Mouse (Mus musculus) heart, postnatal 4 days (tissue): ENCODE data around the gene Epb41l5. TPM values are rescaled to one million over a fixed set of nuclear protein-coding genes. Genes with fewer than 3 reads are reported as not detected.
A peak's percentile ranks its signal among the peaks of the same experiment; 100 is the strongest.

ENCODE experiments used
- DNase-seq: peaks from one replicate; pipeline ENCODE4 v3.0.0; 2021
- total RNA-seq, 2 experiments: library from RNA; stranded (reverse); gene quantifications; 2 replicates each; pipeline ENCODE4 v1.2.3; 2021

Gene Epb41l5
- total RNA-seq, 2 experiments from 2014 or later = 5.5 to 7.9 TPM

DNA sequence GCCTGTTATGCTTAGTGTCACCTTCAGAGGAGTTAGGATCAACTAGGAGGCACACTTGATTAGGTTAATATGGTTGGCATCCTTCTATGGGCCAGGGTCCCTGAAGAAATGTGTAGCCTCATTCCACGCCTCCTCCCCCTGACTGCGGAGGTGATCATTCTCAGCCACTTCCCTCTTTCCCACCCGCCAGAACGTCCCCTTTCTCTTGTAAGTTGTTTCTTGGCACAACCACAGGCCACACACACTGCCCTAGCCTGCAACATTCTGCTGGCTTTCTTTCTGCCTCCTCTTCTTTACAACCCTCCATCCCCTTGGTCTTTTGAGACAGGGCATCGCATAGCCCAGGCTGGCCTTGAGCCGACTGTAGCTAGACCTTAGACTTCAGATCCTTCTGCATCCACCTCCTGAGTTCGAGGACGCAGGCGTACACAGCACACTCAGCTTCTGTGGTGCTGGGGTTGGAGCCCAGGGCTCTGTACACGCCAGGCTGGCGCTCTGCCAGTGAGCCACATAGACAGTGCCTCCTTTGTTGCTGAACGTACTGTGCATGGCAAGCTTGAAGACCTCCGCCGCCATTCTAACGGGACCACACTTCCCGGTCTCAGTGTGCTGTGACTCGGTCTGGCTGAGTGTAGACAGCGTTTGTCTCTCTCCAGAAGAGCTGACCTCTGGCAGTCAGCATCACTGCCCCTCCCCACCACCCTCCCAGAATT, 115.6 kb downstream of the Epb41l5 start:
- no peak for DNase-seq

DNA sequence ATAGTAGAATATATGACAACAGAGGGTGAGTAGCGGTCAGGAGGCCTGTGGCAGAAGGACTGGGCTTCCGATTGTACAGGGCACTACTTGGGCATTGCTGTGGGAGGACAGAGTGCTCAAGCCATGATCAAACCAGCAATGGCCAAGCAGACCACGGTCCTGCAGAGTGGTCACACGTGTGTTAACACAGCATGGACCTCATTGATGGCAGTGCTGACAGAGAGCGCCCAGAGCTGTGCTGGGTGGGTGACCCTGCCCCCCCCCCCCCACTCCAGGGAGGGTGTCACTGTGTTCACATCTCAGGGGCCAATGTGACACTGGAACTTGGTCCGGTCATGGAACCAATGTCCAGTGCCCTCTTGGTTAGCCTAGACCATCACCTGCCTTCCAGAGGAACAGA, 116.6 kb downstream of the Epb41l5 start:
- DNase-seq = no peak

DNA sequence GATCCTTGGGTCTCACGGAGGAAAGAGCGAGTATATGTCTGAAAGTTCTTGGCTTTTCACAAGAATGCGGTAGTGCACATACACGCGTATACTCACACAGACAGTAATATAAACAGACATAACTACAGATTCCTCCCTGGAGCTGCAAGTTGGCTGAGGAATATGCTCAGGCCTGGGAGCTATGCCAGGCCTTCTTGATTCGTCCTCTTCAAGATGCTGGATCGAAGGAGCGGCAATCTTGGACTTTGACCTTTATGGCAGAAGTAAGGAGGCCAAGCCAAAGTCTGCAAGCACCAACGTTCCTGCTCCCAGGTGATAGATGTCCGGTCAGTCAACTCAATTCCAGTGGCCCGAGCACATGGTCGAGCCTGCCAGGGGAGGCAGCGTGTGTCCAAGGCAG, 117.9 kb downstream of the Epb41l5 start:
- DNase-seq = no peak

DNA sequence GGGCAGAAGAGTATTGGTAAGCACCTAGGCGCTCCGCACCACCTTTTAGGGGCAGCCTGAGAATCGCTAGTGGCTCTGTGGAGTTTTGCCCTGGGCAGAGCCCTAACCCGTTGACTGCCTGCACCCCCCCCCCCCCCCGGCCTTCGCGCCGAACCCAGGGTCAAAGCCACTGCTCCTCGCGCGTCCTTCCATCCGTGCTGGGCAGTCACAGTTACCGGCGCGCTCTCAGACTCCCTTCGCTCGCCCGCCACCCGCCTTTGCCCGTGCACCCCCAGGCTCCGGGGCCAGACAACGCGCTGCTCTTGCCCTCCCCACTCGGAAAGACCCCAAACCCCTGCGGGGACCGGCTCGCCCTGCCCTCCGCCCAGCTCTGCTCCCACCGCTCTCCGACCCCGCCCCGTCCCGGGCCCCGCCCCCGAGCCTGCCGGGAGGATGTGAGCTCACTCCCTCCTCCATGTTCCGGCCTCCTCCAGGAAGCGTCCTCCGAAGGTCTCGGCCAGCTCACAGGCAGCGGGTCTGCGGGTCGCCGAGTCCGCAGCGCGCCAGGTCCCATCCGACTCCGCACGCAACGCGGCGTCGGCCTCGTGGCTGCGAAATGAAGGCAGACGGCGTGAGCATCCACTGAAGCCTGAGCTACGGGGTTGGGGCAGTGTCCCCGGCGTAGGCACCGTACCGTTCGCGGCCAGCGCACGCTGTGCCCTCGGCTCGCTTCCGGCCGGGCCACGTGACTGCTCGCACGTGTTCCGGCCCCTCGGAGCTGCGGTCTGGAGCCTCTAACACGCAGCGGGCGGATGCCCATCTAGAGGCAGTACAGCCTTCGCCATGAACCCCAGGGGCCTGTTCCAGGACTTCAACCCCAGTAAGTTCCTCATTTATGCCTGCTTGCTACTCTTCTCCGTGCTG, 122.9 kb downstream of the Epb41l5 start, which contains the start of gene Tmem185b:
TSS of gene Tmem185b (plus strand) at position 472 of the 903 bp plus-strand sequence.
- peak; percentile 96 for DNase-seq

DNA sequence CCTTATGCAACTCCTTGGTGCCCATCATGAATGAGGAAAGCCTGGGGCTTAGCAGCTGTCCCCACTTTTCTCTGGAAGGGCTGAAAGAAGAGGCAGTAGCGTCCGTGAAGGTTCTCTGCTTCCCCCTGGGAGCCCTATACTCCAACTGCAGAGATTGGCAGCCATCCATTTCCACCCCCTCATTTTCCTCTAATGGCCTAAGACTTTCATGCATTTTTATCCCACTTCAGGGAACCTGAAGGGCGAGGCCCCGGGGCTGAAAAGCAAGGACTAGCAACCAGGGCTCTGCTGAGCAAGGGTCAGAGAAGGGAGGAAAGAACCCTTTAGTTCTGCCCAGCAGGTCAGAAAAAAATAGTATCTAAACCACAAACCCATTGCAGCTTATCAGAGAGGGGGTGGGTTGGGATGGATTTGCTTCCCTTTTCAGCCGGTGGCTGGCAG, 123.8 kb downstream of the Epb41l5 start:
- peak; percentile 73 for DNase-seq

DNA sequence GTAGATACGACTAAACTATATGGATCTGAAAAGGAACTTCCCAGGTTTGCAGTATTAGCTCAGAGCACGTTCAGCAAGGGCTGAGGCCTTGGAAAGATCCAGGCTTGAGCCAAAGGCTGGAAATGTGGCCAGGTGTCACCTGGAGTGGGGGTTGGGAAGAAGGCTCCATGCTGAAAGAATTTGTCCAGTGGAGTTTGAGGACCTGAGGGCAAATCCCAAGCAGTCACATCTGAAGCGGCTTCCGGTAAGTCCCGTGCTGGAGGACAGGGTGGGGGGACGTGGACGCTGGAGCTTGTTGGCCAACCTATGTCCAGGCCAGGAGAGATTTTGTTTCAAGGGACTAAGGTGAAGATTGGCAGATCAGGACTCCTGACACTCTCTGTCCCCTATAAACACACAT, 125.0 kb downstream of the Epb41l5 start:
- DNase-seq = no peak

DNA sequence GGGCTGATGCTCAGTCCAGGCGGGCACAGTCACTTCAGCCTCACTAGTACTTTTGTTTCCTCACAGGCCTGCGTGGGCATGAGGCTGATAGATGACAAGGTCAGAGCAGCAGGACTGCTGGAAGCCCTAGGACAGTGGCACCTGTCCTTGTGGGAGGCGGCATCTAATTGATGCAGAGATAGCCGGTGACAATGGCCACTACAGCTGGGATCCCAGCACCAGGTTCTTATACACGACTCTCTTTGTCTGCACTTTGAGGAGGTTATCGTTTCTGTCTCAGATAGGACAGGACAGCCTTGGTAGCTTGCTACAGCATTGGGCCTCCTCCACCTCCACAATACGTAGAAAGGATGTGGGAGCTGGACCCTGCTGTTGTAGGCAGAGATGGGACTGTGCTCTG, 125.4 kb downstream of the Epb41l5 start:
- no peak for DNase-seq

DNA sequence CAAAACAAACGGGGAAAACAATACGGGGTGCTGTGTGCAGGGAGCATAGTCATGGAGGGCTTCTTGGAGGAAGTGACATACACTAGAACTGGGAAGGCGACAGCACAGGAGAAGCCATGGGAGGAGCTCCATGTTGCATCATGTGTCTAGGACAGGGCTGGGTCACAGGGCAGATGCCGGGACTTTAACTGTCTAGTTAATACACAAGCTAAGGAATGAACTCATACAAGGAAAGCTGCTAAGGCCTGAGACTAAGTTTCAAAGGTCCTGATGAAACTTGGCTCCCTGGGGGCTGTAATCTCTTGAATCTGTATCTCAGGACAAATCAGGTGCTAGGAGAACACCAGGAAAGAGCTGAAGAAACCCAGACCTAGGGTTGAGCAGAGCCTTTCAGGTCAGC, 126.1 kb downstream of the Epb41l5 start:
- DNase-seq = no peak

DNA sequence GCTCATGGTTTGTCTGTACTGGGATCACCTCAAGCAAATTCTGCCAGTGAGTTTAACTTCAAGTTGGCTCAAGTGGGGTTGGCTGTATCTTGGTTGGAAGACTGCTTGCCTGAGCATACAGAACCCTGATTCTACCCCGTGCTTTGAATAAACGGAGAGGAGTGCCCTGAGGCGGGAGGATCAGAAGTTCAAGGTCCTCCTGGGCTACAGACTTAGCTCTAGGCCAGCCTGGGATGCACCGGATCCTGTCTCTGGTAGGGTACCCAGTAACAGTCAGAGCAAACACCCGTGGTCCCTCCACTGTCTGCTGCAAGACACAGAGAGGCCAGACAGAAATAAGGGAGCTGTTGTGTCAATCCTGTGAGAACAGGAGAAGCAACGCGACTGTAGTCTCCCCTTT, 127.1 kb downstream of the Epb41l5 start:
- DNase-seq = no peak

DNA sequence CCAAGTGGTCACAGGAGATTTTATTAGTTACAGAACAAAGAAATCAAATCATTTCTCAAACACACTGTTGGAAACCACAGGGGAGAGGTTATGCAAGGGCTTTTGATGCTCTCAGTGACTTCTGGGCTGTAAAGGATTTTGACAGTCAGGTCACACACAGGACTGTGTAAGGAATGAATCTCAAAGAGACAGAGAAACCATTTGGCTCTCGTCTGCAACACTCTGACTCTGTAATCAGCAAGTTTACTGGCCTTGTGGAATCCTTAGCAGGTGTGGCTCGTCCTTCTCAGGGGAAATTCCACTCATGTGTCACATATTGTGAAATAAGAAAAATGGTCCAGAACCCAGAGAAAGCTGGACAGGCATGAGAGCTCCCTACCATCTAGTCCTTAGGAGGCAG, 127.8 kb downstream of the Epb41l5 start:
- DNase-seq = no peak

DNA sequence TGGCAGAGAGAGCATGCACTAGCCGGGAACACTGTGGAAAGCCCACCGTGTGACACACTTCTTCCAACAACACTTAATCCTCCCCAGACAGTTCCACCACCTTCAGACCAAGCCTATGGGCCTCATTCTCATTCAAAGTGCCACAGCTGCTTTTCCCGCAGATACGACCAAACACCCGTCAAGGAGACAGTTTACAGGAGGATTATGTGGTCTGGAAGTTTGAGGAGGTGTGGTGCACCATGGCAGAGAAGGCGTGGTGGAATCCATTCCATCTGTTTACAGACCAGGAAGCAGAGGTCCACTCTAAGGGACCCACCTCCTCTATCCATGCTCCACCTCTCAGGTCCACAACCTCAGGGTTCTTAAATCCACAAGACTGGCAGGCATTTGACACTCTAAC, 129.5 kb downstream of the Epb41l5 start:
- DNase-seq = no peak

DNA sequence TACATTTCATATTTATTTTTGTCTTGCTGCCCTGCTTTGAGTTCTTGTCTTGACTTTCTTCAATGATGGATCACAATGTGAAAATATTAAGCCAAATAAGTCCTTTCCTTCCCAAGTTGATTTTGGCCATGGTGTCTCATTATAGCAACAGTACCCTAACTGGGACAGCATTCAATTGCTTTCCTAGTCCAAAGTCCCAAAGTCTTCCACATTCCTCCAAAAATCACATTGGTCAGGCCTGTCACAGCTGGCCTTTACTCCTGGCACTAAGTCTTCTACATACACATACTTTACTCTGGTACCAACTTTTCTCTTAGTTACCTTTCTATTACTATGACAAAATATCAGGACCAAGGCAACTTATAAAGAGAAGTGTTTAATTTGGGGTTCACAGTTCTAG, 130.0 kb downstream of the Epb41l5 start:
- no peak for DNase-seq

DNA sequence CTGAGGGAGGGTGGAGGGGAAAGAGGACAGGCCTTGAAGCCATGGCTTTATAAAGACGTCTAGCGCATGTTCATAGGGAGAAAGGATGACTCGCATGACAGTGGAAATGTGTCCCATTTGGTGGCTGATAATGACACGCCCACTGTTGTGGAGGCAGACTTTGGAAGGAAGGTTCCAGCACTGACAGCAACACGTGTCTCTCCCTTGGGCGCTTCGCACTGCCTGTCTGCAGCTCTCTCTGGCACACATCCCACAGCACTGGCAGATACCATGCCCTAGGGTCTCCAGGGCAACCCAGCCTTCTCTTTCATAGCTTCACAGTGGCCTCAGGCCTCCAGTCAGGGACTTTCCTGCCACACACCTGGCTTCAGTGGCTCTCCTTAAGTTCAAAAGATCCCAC, 130.7 kb downstream of the Epb41l5 start:
- peak; percentile 37 for DNase-seq

DNA sequence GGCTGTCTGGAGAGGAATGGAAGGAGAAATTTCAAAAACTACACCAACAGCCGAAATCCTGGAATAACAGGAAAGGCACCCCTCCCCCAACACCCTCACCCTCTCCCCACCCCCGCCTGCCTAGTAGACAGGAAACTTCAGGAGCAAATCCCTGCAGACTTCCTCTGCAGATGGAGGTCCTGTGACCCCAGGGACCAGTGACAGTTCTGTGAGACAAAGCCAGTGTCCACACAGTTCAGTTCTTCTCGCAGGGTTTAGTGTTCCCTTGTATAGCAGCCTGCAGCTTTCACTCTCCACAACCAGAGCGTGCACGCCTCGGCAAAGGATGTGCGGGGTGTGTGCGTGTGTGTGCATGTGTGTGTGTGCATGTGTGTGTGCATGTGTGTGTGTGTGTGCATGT, 137.9 kb downstream of the Epb41l5 start:
- peak; percentile 39 for DNase-seq

DNA sequence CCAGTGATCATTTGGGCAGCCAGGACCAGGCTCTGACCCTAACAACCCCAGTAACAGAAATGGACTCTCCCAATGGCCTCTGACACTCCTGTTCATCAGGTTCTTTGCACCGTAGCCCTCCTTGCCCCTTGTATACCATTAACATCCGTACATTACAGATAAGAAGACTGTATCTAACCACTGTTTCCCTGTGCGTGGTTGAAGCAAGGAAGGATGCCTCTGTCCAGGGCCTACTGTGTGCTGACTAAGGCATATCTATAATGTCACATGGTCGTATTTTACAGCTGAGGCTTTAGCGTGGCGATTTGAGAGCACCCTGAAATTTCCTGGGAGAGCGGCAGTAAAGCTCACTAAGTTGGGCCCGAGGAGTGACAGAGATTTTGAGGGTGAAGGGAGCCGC, 138.4 kb downstream of the Epb41l5 start:
- no peak for DNase-seq

DNA sequence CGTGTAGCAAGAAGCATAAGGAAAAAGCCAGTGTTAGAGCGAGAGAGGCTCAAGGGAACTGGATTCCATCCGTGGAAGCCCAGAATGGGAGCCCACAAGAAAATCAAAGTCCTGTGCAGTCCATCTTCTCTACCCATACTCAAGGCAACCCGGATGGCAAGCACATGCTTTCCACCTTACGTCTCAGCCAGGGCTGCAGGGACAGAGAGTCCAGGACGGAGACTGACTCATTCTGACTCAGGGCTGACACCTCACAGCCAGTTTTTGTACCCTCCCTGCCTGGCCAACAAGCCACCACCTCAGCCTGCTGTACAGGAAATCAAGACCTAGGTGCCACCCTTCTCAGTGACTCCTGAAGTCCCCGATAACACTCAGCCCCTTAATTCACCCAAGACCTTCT, 139.3 kb downstream of the Epb41l5 start:
- DNase-seq = no peak

DNA sequence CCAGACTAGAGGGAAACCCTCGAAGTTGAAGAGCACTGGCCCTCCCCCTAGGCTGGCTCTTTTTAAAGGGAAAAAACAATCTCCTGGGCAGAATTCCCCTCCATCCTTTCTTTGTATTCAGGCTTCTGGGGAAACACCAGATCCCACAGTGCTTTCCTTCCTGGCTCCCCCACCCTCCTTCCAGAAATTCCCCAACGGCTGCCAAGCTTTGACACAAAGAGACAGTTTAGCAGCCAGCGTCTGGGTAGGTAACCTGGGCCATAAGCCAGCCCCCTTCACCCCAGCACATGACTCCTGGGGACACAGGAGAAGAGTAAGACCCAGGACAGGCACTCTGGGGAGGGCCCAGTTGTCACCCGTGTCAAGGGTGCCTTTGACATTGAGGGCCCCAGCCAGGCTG, 140.3 kb downstream of the Epb41l5 start:
- DNase-seq = peak; percentile 66

DNA sequence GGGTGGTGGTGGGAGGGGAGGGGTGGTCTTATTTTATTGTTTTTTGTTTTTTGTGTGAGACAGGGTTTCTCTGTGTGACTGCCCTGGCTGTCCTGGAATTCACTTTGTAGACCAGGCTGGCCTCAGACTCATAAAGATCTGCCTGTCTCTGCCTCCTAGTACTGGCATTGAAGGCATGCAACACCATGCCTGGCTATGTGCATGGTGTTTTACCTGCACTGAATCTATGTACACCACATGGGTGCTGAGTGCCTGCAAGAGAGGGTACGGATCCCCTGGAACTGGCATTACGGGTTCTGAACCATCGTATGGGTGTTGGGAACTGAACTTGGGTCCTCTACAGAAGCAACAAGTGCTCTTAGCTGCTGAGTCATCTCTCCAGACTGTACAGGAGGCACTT, 142.8 kb downstream of the Epb41l5 start:
- DNase-seq = no peak

DNA sequence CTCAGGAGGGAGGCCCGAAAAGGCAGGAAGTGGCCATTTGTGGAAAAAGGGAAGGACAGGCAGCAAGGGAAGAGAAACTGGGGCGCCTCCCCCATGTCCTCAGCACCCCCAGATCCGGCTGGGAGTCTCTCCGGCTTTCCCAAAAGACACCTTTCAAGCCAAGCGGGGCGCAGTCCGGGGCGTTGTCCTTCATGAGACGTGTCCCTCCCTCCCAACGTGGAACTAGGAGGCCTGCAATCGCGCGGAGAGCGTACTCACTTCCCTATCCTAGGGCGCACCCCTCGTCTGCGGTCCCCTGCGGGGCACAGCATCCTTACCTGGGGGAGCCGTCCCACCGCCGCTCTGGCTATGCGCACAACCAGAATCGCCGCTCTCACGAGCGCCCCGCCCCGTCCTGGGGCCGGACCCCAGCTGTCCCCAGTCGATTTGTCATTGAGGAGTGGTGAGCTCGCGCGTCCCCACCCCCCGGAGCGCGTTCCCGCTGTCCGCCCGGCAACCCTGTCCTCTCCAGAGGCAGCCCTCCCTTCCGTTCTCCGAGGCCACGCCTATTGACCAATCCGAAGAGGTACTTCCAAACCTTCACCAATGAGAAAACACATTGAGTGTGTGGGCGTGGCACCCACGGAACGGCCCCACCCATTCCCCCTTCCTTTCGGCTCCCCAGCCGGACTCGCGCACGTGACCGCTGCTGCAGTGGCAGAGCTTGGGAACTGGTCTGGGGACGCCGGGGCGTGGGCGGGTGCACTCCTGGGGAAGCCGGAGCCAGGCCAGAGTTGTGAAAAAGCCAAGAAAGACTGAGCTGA, 144.3 kb downstream of the Epb41l5 start, which contains the start of gene Ralb:
TSS of gene Ralb (minus strand) at position 535 of the 803 bp plus-strand sequence.
- peak; percentile 98 for DNase-seq

DNA sequence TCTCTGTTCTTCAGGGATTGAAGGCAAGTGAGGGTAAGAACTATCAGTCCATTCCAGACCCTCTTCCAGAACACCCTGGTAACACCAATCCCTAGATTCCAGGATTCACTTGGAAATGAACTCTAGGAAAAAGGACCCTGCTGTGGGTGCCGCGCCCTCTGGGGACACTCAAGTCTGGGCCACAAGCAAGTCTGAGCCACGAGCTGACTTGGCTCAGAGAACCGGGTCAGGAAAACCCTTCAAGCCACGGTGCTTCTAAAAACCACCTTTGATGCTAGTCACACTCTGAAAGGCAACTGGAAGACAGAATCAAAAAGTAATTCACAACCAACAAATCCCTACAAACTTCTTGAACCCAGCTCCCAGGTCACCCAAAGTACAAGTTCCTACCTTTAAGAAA, 145.0 kb downstream of the Epb41l5 start:
- no peak for DNase-seq

DNA sequence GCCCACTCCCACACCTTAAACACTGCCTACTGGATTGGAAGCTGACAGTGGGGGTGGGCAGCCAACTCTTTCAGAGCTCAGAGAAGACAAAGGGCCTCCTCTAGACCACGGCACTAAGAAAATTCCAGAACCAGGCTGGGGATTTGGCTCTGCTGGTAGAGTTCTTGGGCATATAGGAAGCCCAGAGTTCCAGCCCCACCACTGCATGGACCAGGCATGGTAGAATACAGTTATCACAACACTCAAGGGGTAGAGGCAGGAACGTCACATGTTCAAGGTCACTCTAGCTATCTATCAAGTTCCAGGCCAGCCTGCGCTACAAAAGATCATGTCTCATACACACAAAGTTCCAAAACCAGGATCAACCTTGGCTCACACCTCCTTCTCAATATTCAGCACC, 145.6 kb downstream of the Epb41l5 start:
- no peak for DNase-seq

DNA sequence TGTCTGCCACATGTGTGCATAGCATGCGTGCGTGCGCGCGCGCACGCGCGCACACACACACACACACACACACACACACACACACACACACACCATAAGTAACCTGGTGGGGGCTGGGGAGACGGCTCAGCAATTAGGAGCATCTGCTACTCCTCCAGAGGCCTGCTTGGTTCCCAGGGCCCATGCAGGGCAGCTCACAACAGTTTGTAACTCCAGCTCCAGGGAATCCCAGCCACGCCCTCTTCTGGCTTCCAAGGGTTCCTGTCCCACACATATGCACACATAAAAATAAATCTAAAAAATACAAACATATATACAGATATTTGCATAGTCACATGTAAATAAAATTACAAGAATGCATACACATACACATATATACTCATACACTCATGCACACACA, 146.1 kb downstream of the Epb41l5 start:
- DNase-seq = no peak

DNA sequence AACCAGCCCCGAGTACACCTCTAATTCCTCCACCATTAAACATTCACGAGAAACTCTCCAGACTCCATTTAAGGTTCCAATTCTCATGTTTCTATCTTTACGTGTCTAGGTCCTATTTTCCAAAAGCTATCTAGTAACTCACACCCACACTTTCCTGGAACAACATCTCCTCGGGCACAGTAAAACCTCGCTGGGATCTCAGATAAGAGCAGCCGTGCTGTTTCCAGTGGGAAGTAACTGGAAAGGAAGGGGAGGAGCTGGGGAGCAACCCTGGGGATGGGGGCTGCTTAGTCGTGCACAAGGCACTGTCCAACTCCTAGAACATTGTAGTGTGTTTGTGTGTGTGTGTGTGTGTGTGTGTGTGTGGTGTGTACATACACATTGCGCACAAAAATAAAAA, 146.9 kb downstream of the Epb41l5 start:
- DNase-seq = no peak
